Mouse (Mus musculus) midbrain, postnatal 0 days (tissue): ENCODE results near the gene Tpst2. TPM values are rescaled to one million over a fixed set of nuclear protein-coding genes. Genes with fewer than 3 reads are reported as not detected.

Experiments
- ATAC-seq: fragments of 200-750 bp; cut with Nextera tagmentation; 2 replicates; pipeline ENCODE4 v1.8.0; 2017; ENCODE audit warnings: moderate number of reproducible peaks, mild to moderate bottlenecking, moderate TSS enrichment, moderate library complexity; ENCODE audit not compliant: low FRiP score
- DNase-seq: peaks from one replicate; pipeline ENCODE4 v3.0.0-alpha.2; 2015; ENCODE audit warnings: low spot score
- H3K27ac ChIP-seq: fragments of 300-500 bp; sonication (generic); 2 replicates; pipeline ENCODE4 v1.5.1; 2014; ENCODE audit warnings: low read depth, mild to moderate bottlenecking, low read length, mixed read lengths
- H3K27me3 ChIP-seq: fragments of 300-500 bp; sonication (generic); 2 replicates; pipeline ENCODE4 v1.6.1; 2014; ENCODE audit warnings: low read length, control low read depth, mixed read lengths; ENCODE audit not compliant: insufficient read depth
- H3K36me3 ChIP-seq: fragments of 300-500 bp; sonication (generic); 2 replicates; pipeline ENCODE4 v1.6.1; 2014; ENCODE audit warnings: low read length, control low read depth, mixed read lengths; ENCODE audit not compliant: insufficient read depth
- H3K4me1 ChIP-seq: fragments of 300-500 bp; sonication (generic); 2 replicates; pipeline ENCODE4 v1.6.1; 2014; ENCODE audit warnings: mild to moderate bottlenecking, control low read depth, antibody characterized with exemption, low read length, mixed read lengths; ENCODE audit not compliant: insufficient read depth
- H3K4me2 ChIP-seq: fragments of 300-500 bp; sonication (generic); 2 replicates; pipeline ENCODE4 v1.6.1; 2014; ENCODE audit warnings: low read depth, mild to moderate bottlenecking, low read length, mixed read lengths; ENCODE audit not compliant: poor library complexity, severe bottlenecking
- H3K4me3 ChIP-seq: fragments of 300-500 bp; sonication (generic); 2 replicates; pipeline ENCODE4 v1.5.1; 2014; ENCODE audit warnings: low read depth, mild to moderate bottlenecking, low read length, moderate library complexity
- H3K9ac ChIP-seq: fragments of 300-500 bp; sonication (generic); replicated peaks from 2 replicates; pipeline ENCODE4 v1.6.1; 2014; ENCODE audit warnings: mild to moderate bottlenecking, low read length, moderate library complexity, mixed read lengths; ENCODE audit not compliant: poor library complexity, severe bottlenecking
- H3K9me3 ChIP-seq: fragments of 300-500 bp; sonication (generic); 2 replicates; pipeline ENCODE4 v1.6.1; 2016; ENCODE audit warnings: low read length, control low read depth
- CTCF ChIP-seq: IDR thresholded peaks from 2 replicates; pipeline ENCODE4 v1.5.1; 2016; ENCODE audit warnings: antibody characterized with exemption, mild to moderate bottlenecking
- WGBS: fragments of 180-500 bp; shearing (Covaris S2); extraction: QIAGEN DNeasy Blood & Tissue Kit; methylation state at CpG from one replicate; pipeline ENCODE4 v1.1.7; 2014; 5-methylcytosine and 5-hydroxymethylcytosine counted together
- polyA plus RNA-seq: library from polyadenylated mRNA; unstranded; fragments of >200 nt; fragmentation: Nextera tagmentation; extraction: Ambion mirVana; gene quantifications from 2 replicates; pipeline ENCODE4 v1.2.1, GENCODE M21; 2015
- total RNA-seq: library from RNA; depleted of rRNA; stranded (reverse); fragments of >200 nt; gene quantifications from 2 replicates; pipeline ENCODE4 v1.2.3, GENCODE M21; 2014; rRNA removed

Tpst2 gene
- total RNA-seq = 37.3 and 41.1 TPM in 2 replicates
- 37.1 and 37.8 TPM in 2 replicates for polyA plus RNA-seq

DNA sequence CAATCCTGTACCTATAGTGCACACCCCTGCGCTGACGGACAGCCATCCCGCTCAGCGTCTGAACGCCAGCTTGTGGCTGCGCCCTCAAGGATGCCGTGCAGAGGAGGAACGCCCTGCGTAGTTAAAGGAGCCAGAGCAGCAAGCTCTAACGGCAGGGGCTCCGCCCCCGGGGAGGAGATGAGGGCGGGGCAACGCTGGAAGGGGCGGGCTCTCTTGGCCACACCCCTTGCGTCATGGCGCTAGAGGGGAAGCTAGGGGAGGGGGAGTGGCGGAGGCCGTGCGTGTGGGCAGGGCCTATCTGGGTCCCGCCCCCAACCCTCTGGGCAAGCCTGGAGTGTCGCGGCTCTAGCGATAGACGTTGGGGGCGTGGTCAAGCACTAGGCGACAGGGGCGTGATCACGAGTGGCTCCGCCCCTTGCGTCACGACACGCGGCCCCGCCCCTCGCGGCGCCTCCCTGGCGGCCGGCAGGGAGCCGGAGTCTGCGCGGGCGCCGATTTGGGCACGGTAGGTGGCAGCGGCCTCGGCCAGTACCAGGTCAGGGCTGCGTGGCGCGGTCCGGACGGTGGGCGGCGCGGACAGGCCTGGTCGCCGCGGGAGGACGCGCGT lies at the start of gene Tpst2:
TSS of gene Tpst2 (plus strand) at position 425 of the 607 bp plus-strand sequence.
- Histone ChIP-seq H3K36me3 (no peaks in the 10 kb centered on the region), H3K4me3 (peak within 1 kb of the TSS; percentile 66), H3K27ac (peak within 1 kb of the TSS; percentile 74), H3K4me1 (peaks cover 6% of the 10 kb centered on the region; the same call in 1 of the 2 replicates), H3K9me3 (no peaks in the 10 kb centered on the region), H3K27me3 (no peaks in the 10 kb centered on the region), H3K9ac (peak within 1 kb of the TSS; percentile 72), H3K4me2 (peak within 1 kb of the TSS; percentile 92)
- DNase-seq (peak; percentile 99), ATAC-seq (peak; percentile 92)
- WGBS = 1% methylated on average over 60 of the region's 62 CpGs
- peak; percentile 25 for TF ChIP-seq CTCF

DNA sequence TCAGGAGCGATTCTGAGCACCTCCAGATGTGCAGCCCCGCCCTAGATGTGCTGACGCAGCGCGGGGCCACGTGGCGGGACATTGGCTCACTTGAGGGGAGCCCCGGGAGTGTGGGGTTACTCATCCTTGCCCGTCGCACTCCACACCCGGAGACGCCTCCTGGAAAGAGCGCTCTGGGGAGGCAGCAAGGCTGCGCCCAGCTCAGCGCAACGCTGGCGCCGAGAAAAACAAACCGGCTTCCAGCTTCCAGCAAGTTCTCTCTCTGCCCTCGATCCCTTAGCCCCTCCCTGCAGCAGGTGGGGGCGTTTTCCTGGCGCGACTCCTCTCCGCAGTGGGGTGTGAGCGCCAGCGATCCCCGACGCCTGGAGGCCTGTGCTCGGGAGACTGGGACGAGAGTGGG lies 49.1 kb upstream of the Tpst2 start:
- no peaks in the 10 kb centered on the region for H3K9me3 ChIP-seq

GRCm38 (mm10) chr5:112227898-112228239 lies 48.6 kb upstream of the Tpst2 start:
- Histone ChIP-seq H3K27ac (peak overlapping the region; percentile 97), H3K4me3 (peak overlapping the region; percentile 69), H3K4me2 (peak overlapping the region; percentile 88), H3K9ac (peak overlapping the region; percentile 93), H3K9me3 (no peaks in the 10 kb centered on the region), H3K36me3 (peaks cover 6% of the 10 kb centered on the region), H3K4me1 (peaks cover 14% of the 10 kb centered on the region; the same call in 1 of the 2 replicates), H3K27me3 (no peaks in the 10 kb centered on the region)
- no peak for TF ChIP-seq CTCF
- DNase-seq (no peak), ATAC-seq (no peak)
- WGBS = under 1% methylated on average over 13 of the region's 13 CpGs

More for the DNA sequence above, 49.1 kb upstream of the Tpst2 start:
- H3K4me2 ChIP-seq = peak overlapping the region; percentile 88
- peaks cover 14% of the 10 kb centered on the region; the same call in 1 of the 2 replicates for H3K4me1 ChIP-seq
- H3K27me3 ChIP-seq = no peaks in the 10 kb centered on the region
- TF ChIP-seq CTCF = no peak
- peak overlapping the region; percentile 93 for H3K9ac ChIP-seq
- DNase-seq (peak; percentile 48), ATAC-seq (peak; percentile 19; the same call in 1 of the 2 replicates)
- H3K36me3 ChIP-seq = peaks cover 9% of the 10 kb centered on the region
- peak overlapping the region; percentile 69 for H3K4me3 ChIP-seq
- under 1% methylated on average over 30 of the region's 30 CpGs for WGBS
- peak overlapping the region; percentile 97 for H3K27ac ChIP-seq

DNA sequence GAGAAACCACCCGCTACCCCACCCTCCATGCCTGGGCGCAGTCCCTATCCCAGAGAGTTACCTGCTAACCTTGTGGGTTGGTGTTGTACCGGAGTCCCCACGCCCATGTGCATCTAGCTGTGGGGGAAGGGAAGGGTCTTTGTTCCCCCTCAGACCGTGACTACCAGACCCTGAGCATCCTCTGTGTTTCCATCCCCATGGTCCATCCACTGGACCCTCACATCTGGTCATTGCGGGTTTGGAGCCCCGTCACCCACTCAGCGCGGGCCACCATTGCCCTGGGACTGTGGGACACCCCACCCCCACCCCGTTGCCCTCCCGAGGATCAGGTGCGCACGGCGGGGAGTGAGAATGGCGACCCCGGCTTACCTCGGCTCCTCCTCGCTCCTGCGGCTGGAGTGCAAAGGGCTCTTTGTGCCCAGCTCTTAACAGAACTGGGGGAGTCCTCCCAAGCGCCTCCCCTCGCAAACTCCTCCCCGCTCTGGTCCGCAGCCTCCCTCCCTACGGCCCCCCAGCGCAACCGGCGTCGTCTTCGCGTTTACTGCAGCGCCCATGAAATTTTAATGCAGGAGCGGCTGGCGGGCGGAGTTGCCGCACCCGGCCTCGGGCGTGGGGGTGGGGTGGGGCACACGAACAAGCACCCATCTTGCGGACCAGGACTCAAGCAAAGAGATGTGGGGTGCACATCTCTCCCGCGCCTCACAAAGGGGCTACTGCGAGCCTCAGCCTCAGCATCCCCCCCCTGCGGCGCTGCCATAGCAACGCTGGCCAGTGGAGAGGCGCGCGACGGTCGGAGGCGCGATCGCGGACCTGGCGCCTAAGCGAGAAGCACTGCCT lies 48.0 kb upstream of the Tpst2 start:
- Histone ChIP-seq H3K9me3 (no peaks in the 10 kb centered on the region), H3K36me3 (peaks cover under 1% of the 10 kb centered on the region; the same call in 1 of the 2 replicates), H3K4me3 (peak overlapping the region; percentile 69), H3K9ac (peak overlapping the region; percentile 93), H3K4me1 (peaks cover 14% of the 10 kb centered on the region; the same call in 1 of the 2 replicates), H3K27ac (peak overlapping the region; percentile 97), H3K4me2 (peak overlapping the region; percentile 88), H3K27me3 (no peaks in the 10 kb centered on the region)
- ATAC-seq (peak; percentile 77), DNase-seq (peak; percentile 84)
- 1% methylated on average over 54 of the region's 57 CpGs for WGBS
- TF ChIP-seq CTCF = no peak

DNA sequence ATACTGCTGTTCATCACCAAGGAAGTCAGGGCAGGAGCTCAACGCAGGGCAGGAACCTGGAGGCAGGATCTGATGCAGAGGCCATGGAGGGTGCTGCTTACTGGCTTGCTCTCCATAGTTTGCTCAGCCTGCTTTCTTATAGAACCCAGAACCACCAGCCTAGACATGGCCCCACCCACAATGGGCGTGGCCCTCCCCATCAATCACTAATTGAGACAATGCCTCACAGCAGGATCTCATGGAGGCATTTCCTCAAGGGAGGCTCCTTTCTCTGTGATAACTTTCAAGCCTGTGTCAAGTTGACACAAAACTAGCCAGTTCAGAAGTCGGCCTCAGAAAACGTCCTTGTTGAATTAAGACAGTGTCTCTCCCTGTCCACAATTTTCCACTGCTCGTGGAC lies 40.7 kb upstream of the Tpst2 start:
- no peak for TF ChIP-seq CTCF
- DNase-seq (no peak), ATAC-seq (no peak)
- Histone ChIP-seq H3K4me3 (no peak overlapping the region), H3K27me3 (no peaks in the 10 kb centered on the region), H3K36me3 (no peaks in the 10 kb centered on the region), H3K4me1 (peaks cover 10% of the 10 kb centered on the region; the same call in 1 of the 2 replicates), H3K4me2 (no peak overlapping the region), H3K9me3 (no peaks in the 10 kb centered on the region), H3K27ac (no peak overlapping the region), H3K9ac (no peak overlapping the region)
- WGBS = 50% methylated on average over 5 of the region's 5 CpGs

- ATAC-seq (no peak), DNase-seq (no peak)
- WGBS = 68% methylated on average over 2 of the region's 2 CpGs
- no peak overlapping the region for H3K9ac ChIP-seq
- no peak for TF ChIP-seq CTCF
- no peaks in the 10 kb centered on the region for H3K36me3 ChIP-seq
- no peak overlapping the region for H3K4me3 ChIP-seq
- H3K27me3 ChIP-seq = no peaks in the 10 kb centered on the region
- H3K27ac ChIP-seq = peak overlapping the region; percentile 87
- H3K9me3 ChIP-seq = no peaks in the 10 kb centered on the region
- H3K4me2 ChIP-seq = peak overlapping the region; percentile 45; the same call in 1 of the 2 replicates
- peaks cover 10% of the 10 kb centered on the region; the same call in 1 of the 2 replicates for H3K4me1 ChIP-seq
Measured at GRCm38 (mm10) chr5:112236631-112237030, 39.9 kb upstream of the Tpst2 start.
